ENCODE assay signal across 8 mouse cellular contexts in genomic region chr11:69088856-69089615, GRCm38 (mm10). TPM values are rescaled to one million over a fixed set of nuclear protein-coding genes. Genes with fewer than 3 reads are reported as not detected.
DNase-seq lines count a peak whose midpoint lies in the region; ATAC-seq and TF ChIP-seq lines count a peak whose summit lies in the region.

No protein-coding gene starts in this region.

- H3K9ac ChIP-seq in hindbrain, embryonic 14.5 days: peak overlapping the region; percentile 98

- peaks cover 28% of the 10 kb centered on the region for H3K36me3 ChIP-seq in hindbrain, embryonic 14.5 days (replicated peaks; ENCODE audit: control insufficient read depth, insufficient read depth)

- intact Hi-C loops in gastrocnemius, adult 2 months (cut with DNase I): loop anchor here (2.0 kb wide), 1 partner anchor 16 kb away; no protein-coding TSS in a partner anchor
- intact Hi-C loops in gastrocnemius, postnatal 36 days (cut with DNase I): loop anchor here (2.0 kb wide), 1 partner anchor 16 kb away; no protein-coding TSS in a partner anchor

- no peaks in the 10 kb centered on the region for H3K27me3 ChIP-seq in hindbrain, embryonic 14.5 days (ENCODE audit: control insufficient read depth, insufficient read depth, low read length)

- WGBS in hindbrain, embryonic 14.5 days: 11% methylated on average over 25 of the region's 25 CpGs

- no peaks in the 10 kb centered on the region for H3K9me3 ChIP-seq in hindbrain, embryonic 14.5 days (ENCODE audit: control insufficient read depth, low read length)

- no peak for TF ChIP-seq CTCF in gastrocnemius, adult 2 months (IDR thresholded peaks at IDR 0.05)
- no peak for TF ChIP-seq CTCF in cortical plate, adult 2 months (IDR thresholded peaks at IDR 0.05; ENCODE audit: extremely low read depth, insufficient read depth, low read length)

- TF ChIP-seq POLR2A in cortical plate, adult 2 months (IDR thresholded peaks at IDR 0.05; ENCODE audit: extremely low read depth, insufficient read depth, low read length): no peak; the same call in 1 of the 2 replicates

- DNase-seq in gastrocnemius, adult 2 months: peak; percentile 57
- no peak for DNase-seq in gastrocnemius, postnatal 36 days
- DNase-seq in 416B (ENCODE audit: low read depth): peak; percentile 31
- no peak for DNase-seq in hindbrain, embryonic 14.5 days (ENCODE audit: low spot score)
- DNase-seq in ovary, postnatal 10 days (ENCODE audit: low spot score): no peak

- ATAC-seq in hindbrain, embryonic 14.5 days (ENCODE audit: low FRiP score): peak; percentile 28
- ATAC-seq in megakaryocyte-erythroid progenitor cell, adult 5-6 weeks (replicated peaks; ENCODE audit: low FRiP score, low TSS enrichment, poor library complexity, severe bottlenecking): peak; percentile 65
- ATAC-seq in inflammation-experienced regulatory T-cells, adult 6 months: no peak

- peak overlapping the region; percentile 100 for H3K27ac ChIP-seq in gastrocnemius, adult 2 months
- peak overlapping the region; percentile 100 for H3K27ac ChIP-seq in cortical plate, adult 2 months (ENCODE audit: insufficient read depth, low read length)
- peak overlapping the region; percentile 93 for H3K27ac ChIP-seq in hindbrain, embryonic 14.5 days

- peak overlapping the region; percentile 100 for H3K4me3 ChIP-seq in gastrocnemius, adult 2 months
- H3K4me3 ChIP-seq in cortical plate, adult 2 months (ENCODE audit: insufficient read depth, low read length): peak overlapping the region; percentile 96
- peak overlapping the region; percentile 77 for H3K4me3 ChIP-seq in hindbrain, embryonic 14.5 days (replicated peaks; ENCODE audit: low read length)

- H3K4me1 ChIP-seq in cortical plate, adult 2 months (ENCODE audit: control insufficient read depth, insufficient read depth, low read length): peaks cover 3% of the 10 kb centered on the region
- H3K4me1 ChIP-seq in hindbrain, embryonic 14.5 days (replicated peaks; ENCODE audit: control insufficient read depth, insufficient read depth, low read length): peaks cover 21% of the 10 kb centered on the region

- H3K4me2 ChIP-seq in hindbrain, embryonic 14.5 days (replicated peaks): peak overlapping the region; percentile 98

RNA-seq across cellular contexts. Expression of gene Vamp2, which starts 0.7 kb away (rescaled TPM):
- total RNA-seq in gastrocnemius, adult 2 months (2021): 10 to 100 TPM; 38.0 to 42.7 TPM
- 10 to 100 TPM; 26.7 to 38.1 TPM for total RNA-seq in gastrocnemius, postnatal 36 days (2021)
- polyA plus RNA-seq in cortical plate, adult 2 months (2012; rRNA removed): 1,153 and 1,156 TPM in 2 replicates
- polyA plus RNA-seq in hindbrain, embryonic 14.5 days (2014; fragmentation: Nextera tagmentation; extraction: Ambion mirVana): 324 and 368 TPM in 2 replicates
- total RNA-seq in megakaryocyte-erythroid progenitor cell, adult 5-6 weeks (2014; fragmentation: Nextera tagmentation): 46.7 and 60.3 TPM in 2 replicates
- 7.5 and 15.7 TPM in 2 replicates for total RNA-seq in megakaryocyte-erythroid progenitor cell, adult 5-6 weeks (2017)
- polyA plus RNA-seq in inflammation-experienced regulatory T-cells, adult 6 months (2017; shearing (Covaris generic)): 10 to 100 TPM; 26.9 to 31.5 (median 27.3) TPM

RNA-seq across cellular contexts. Expression of gene Per1, which starts 6.0 kb away (rescaled TPM):
- 10 to 100 TPM; 68.2 to 76.8 TPM for total RNA-seq in gastrocnemius, adult 2 months (2021)
- 10 to 100 TPM; 60.9 to 89.0 TPM for total RNA-seq in gastrocnemius, postnatal 36 days (2021)
- polyA plus RNA-seq in cortical plate, adult 2 months (2012; rRNA removed): 48.3 and 57.6 TPM in 2 replicates
- polyA plus RNA-seq in hindbrain, embryonic 14.5 days (2014; fragmentation: Nextera tagmentation; extraction: Ambion mirVana): 9.6 and 10.1 TPM in 2 replicates
- 11.3 and 17.6 TPM in 2 replicates for total RNA-seq in megakaryocyte-erythroid progenitor cell, adult 5-6 weeks (2014; fragmentation: Nextera tagmentation)
- 4.7 and 12.5 TPM in 2 replicates for total RNA-seq in megakaryocyte-erythroid progenitor cell, adult 5-6 weeks (2017)
- polyA plus RNA-seq in inflammation-experienced regulatory T-cells, adult 6 months (2017; shearing (Covaris generic)): 1 to 10 TPM; 5.2 to 6.2 (median 6.1) TPM

RNA-seq across cellular contexts. Expression of gene Tmem107, which starts 18.4 kb away (rescaled TPM):
- 1 to 10 TPM; 3.9 to 5.7 TPM for total RNA-seq in gastrocnemius, adult 2 months (2021)
- 1 to 10 TPM; 3.4 TPM for total RNA-seq in gastrocnemius, postnatal 36 days (2021)
- 20.6 and 21.4 TPM in 2 replicates for polyA plus RNA-seq in cortical plate, adult 2 months (2012; rRNA removed)
- polyA plus RNA-seq in hindbrain, embryonic 14.5 days (2014; fragmentation: Nextera tagmentation; extraction: Ambion mirVana): 40.3 and 40.7 TPM in 2 replicates
- total RNA-seq in megakaryocyte-erythroid progenitor cell, adult 5-6 weeks (2014; fragmentation: Nextera tagmentation): 33.8 and 51.0 TPM in 2 replicates
- 16.2 and 33.4 TPM in 2 replicates for total RNA-seq in megakaryocyte-erythroid progenitor cell, adult 5-6 weeks (2017)
- polyA plus RNA-seq in inflammation-experienced regulatory T-cells, adult 6 months (2017; shearing (Covaris generic)): 1 to 10 TPM; 2.8 to 9.1 (median 4.0) TPM

RNA-seq across cellular contexts. Expression of gene Borcs6, which starts 29.5 kb away (rescaled TPM):
- 10 to 100 TPM; 17.9 to 18.9 TPM for total RNA-seq in gastrocnemius, adult 2 months (2021)
- 10 to 100 TPM; 17.4 to 18.8 TPM for total RNA-seq in gastrocnemius, postnatal 36 days (2021)
- 32.5 and 34.1 TPM in 2 replicates for polyA plus RNA-seq in cortical plate, adult 2 months (2012; rRNA removed)
- polyA plus RNA-seq in hindbrain, embryonic 14.5 days (2014; fragmentation: Nextera tagmentation; extraction: Ambion mirVana): 18.6 and 24.3 TPM in 2 replicates
- 0.46 and 7.0 TPM in 2 replicates for total RNA-seq in megakaryocyte-erythroid progenitor cell, adult 5-6 weeks (2014; fragmentation: Nextera tagmentation)
- 3.5 TPM in 2 replicates for total RNA-seq in megakaryocyte-erythroid progenitor cell, adult 5-6 weeks (2017)
- 1 to 10 TPM; 1.1 to 2.2 (median 1.3) TPM for polyA plus RNA-seq in inflammation-experienced regulatory T-cells, adult 6 months (2017; shearing (Covaris generic))

RNA-seq across cellular contexts. Expression of gene Hes7, which starts 31.2 kb away (rescaled TPM):
- total RNA-seq in gastrocnemius, adult 2 months (2021): not detected
- total RNA-seq in gastrocnemius, postnatal 36 days (2021): not detected
- 0.50 and 0.83 TPM in 2 replicates for polyA plus RNA-seq in cortical plate, adult 2 months (2012; rRNA removed)
- polyA plus RNA-seq in hindbrain, embryonic 14.5 days (2014; fragmentation: Nextera tagmentation; extraction: Ambion mirVana): 0.43 and 0.52 TPM in 2 replicates
- not detected in 2 replicates for total RNA-seq in megakaryocyte-erythroid progenitor cell, adult 5-6 weeks (2014; fragmentation: Nextera tagmentation)
- not detected in 2 replicates for total RNA-seq in megakaryocyte-erythroid progenitor cell, adult 5-6 weeks (2017)
- polyA plus RNA-seq in inflammation-experienced regulatory T-cells, adult 6 months (2017; shearing (Covaris generic)): not detected

Comparison
In these comparisons a context has a peak if more than half of its experiments do, and no peak if none do; other contexts are left out.
1. DNase-seq: peak in gastrocnemius, adult 2 months (single experiment) and 416B (single experiment); none in gastrocnemius, postnatal 36 days (0 of 2), hindbrain, embryonic 14.5 days (single experiment) and ovary, postnatal 10 days (single experiment).
2. Peak in every context shown above with its lines, with median percentiles within 50 percentile points of each other: H3K27ac ChIP-seq and H3K4me3 ChIP-seq.